Mouse (Mus musculus): ENCODE data around the gene Cybb.

DNA sequence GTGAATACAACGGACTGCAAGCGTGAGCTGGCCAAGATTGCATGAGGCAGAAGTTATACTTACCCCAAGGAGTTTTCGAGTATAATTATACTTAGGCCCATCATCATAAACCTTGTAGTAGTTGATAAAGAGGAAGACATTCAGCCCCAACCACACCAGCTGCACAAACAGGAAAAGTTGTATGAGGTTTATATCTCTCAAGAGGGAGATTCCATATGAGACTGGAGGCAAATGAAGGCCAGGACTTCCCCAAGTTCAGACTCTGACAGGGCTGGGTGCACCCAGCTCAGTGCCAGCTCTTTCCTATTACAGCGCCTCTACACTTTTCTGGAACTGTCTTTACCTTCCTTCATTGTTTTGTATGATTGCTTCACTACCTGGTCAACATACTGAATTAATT, 20.6 kb downstream of the Cybb start:
- TF ChIP-seq POLR2A (IDR thresholded peaks at IDR 0.05; ENCODE audit: insufficient read length, low read depth) = no peak
- no peak for TF ChIP-seq REST (IDR thresholded peaks at IDR 0.05; ENCODE audit: insufficient read depth, insufficient read length)
- no peak for TF ChIP-seq E2F4 (IDR thresholded peaks at IDR 0.05; ENCODE audit: insufficient read depth)
- TF ChIP-seq MAX (IDR thresholded peaks at IDR 0.05; ENCODE audit: low read depth) = no peak
- TF ChIP-seq CEBPB (IDR thresholded peaks at IDR 0.05; ENCODE audit: insufficient read depth, poor library complexity, severe bottlenecking) = no peak
- TF ChIP-seq USF1 (IDR thresholded peaks at IDR 0.05; ENCODE audit: low read depth) = no peak
- TF ChIP-seq POLR2AphosphoS2 (IDR thresholded peaks at IDR 0.05; ENCODE audit: insufficient read length, low read depth) = no peak
